ENCODE assay signal across 8 mouse cellular contexts in genomic region chr11:101657528-101657885, GRCm38 (mm10). TPM values are rescaled to one million over a fixed set of nuclear protein-coding genes. Genes with fewer than 3 reads are reported as not detected.
DNase-seq lines count a peak whose midpoint lies in the region; ATAC-seq and TF ChIP-seq lines count a peak whose summit lies in the region.

No protein-coding gene starts in this region.

- ATAC-seq in cerebellum, adult (ENCODE audit: insufficient number of reproducible peaks, low FRiP score, low TSS enrichment), result peak; percentile 45; the same call in 1 of the 2 replicates
- ATAC-seq in lung, postnatal 0 days, result peak; percentile 32
- ATAC-seq in limb, embryonic 11.5 days (ENCODE audit: insufficient number of reproducible peaks, low FRiP score, low TSS enrichment, low read depth), result peak; percentile 27

- DNase-seq in cerebellum, adult 9-11 months, result no peak
- no peak for DNase-seq in lung, postnatal 0 days (ENCODE audit: low spot score)
- DNase-seq in lung, adult 18-20 months, result no peak
- no peak for DNase-seq in limb, embryonic 11.5 days (ENCODE audit: low spot score)
- DNase-seq in urinary bladder, adult 18-20 months (ENCODE audit: low spot score in 2 of 2), result no peak
- no peak for DNase-seq in kidney, adult 18-20 months

- H3K4me3 ChIP-seq in lung, postnatal 0 days (ENCODE audit: low read depth, low read length), result peak overlapping the region; percentile 29; the same call in 1 of the 2 replicates
- peak overlapping the region; percentile 12; the same call in 1 of the 2 replicates for H3K4me3 ChIP-seq in limb, embryonic 11.5 days (ENCODE audit: low read depth, low read length)
- peak overlapping the region; percentile 58; the same call in 1 of the 2 replicates for H3K4me3 ChIP-seq in small intestine, adult 2 months (ENCODE audit: low read depth, low read length)

- WGBS in lung, postnatal 0 days, result 4% methylated on average over 3 of the region's 3 CpGs
- WGBS in limb, embryonic 11.5 days, result 6% methylated on average over 3 of the region's 3 CpGs
- WGBS in small intestine, adult 2 months, result 12% methylated on average over 3 of the region's 3 CpGs

- no peak for TF ChIP-seq POLR2A in small intestine, adult 2 months (IDR thresholded peaks at IDR 0.05; ENCODE audit: low read depth, low read length)

- no peak for TF ChIP-seq CTCF in lung, postnatal 0 days (IDR thresholded peaks at IDR 0.05)
- TF ChIP-seq CTCF in small intestine, adult 2 months (IDR thresholded peaks at IDR 0.05; ENCODE audit: extremely low read depth, insufficient read length, insufficient replicate concordance, low read depth, low read length), result no peak

- peak overlapping the region; percentile 55 for H3K4me2 ChIP-seq in lung, postnatal 0 days (replicated peaks; ENCODE audit: low read depth, low read length)
- H3K4me2 ChIP-seq in limb, embryonic 11.5 days (ENCODE audit: low read depth, severe bottlenecking), result peak overlapping the region; percentile 39

- no peaks in the 10 kb centered on the region for H3K27me3 ChIP-seq in lung, postnatal 0 days (replicated peaks; ENCODE audit: insufficient read depth, low read length)
- H3K27me3 ChIP-seq in limb, embryonic 11.5 days (ENCODE audit: control insufficient read depth, insufficient read depth, low read length), result no peaks in the 10 kb centered on the region
- no peaks in the 10 kb centered on the region for H3K27me3 ChIP-seq in small intestine, adult 2 months (ENCODE audit: control insufficient read depth, insufficient read depth, low read length)

- TF ChIP-seq EP300 in lung, postnatal 0 days (IDR thresholded peaks at IDR 0.05), result no peak

- no peaks in the 10 kb centered on the region for H3K36me3 ChIP-seq in lung, postnatal 0 days (ENCODE audit: insufficient read depth, low read length)
- no peaks in the 10 kb centered on the region for H3K36me3 ChIP-seq in limb, embryonic 11.5 days (ENCODE audit: control insufficient read depth, insufficient read depth, low read length)
- no peaks in the 10 kb centered on the region for H3K36me3 ChIP-seq in small intestine, adult 2 months (ENCODE audit: control insufficient read depth, insufficient read depth, low read length)

- H3K9me3 ChIP-seq in lung, postnatal 0 days (ENCODE audit: low read length), result no peaks in the 10 kb centered on the region
- no peaks in the 10 kb centered on the region for H3K9me3 ChIP-seq in limb, embryonic 11.5 days (ENCODE audit: control insufficient read depth, low read length)

- H3K4me1 ChIP-seq in lung, postnatal 0 days (ENCODE audit: insufficient read depth, low read depth, low read length), result no peaks in the 10 kb centered on the region
- peaks cover 4% of the 10 kb centered on the region; the same call in 1 of the 2 replicates for H3K4me1 ChIP-seq in limb, embryonic 11.5 days (ENCODE audit: control insufficient read depth, insufficient read depth, low read length)
- peaks cover 10% of the 10 kb centered on the region; the same call in 1 of the 2 replicates for H3K4me1 ChIP-seq in small intestine, adult 2 months (ENCODE audit: control insufficient read depth, insufficient read depth, insufficient read length, low read length)

- peak overlapping the region; percentile 73; the same call in 1 of the 2 replicates for H3K9ac ChIP-seq in lung, postnatal 0 days (replicated peaks; ENCODE audit: low read depth)
- peak overlapping the region; percentile 74 for H3K9ac ChIP-seq in limb, embryonic 11.5 days (ENCODE audit: low read length)

- peak overlapping the region; percentile 90 for H3K27ac ChIP-seq in lung, postnatal 0 days (ENCODE audit: low read length)
- H3K27ac ChIP-seq in limb, embryonic 11.5 days (replicated peaks; ENCODE audit: low read depth, low read length), result peak overlapping the region; percentile 93
- H3K27ac ChIP-seq in small intestine, adult 2 months (ENCODE audit: insufficient read depth, low read depth, low read length), result peak overlapping the region; percentile 91

RNA-seq across cellular contexts. Expression of gene Arl4d, which starts 7.8 kb away (rescaled TPM):
- 25.2 and 33.1 TPM in 2 replicates for polyA plus RNA-seq in lung, postnatal 0 days (2015; fragmentation: Nextera tagmentation; extraction: Ambion mirVana)
- polyA plus RNA-seq in limb, embryonic 11.5 days (2014; fragmentation: Nextera tagmentation; extraction: Ambion mirVana), result 1.7 TPM in 2 replicates
- polyA plus RNA-seq in small intestine, adult 2 months (2012; rRNA removed), result 7.6 and 27.9 TPM in 2 replicates

RNA-seq across cellular contexts. Expression of gene Rdm1, which starts 30.5 kb away (rescaled TPM):
- 20.1 and 34.1 TPM in 2 replicates for polyA plus RNA-seq in lung, postnatal 0 days (2015; fragmentation: Nextera tagmentation; extraction: Ambion mirVana)
- polyA plus RNA-seq in limb, embryonic 11.5 days (2014; fragmentation: Nextera tagmentation; extraction: Ambion mirVana), result 30.0 and 31.0 TPM in 2 replicates
- polyA plus RNA-seq in small intestine, adult 2 months (2012; rRNA removed), result 6.3 and 12.4 TPM in 2 replicates

RNA-seq across cellular contexts. Expression of gene Gm11634, which starts 58.5 kb away (rescaled TPM):
- not detected in 2 replicates for polyA plus RNA-seq in lung, postnatal 0 days (2015; fragmentation: Nextera tagmentation; extraction: Ambion mirVana)
- not detected in 2 replicates for polyA plus RNA-seq in limb, embryonic 11.5 days (2014; fragmentation: Nextera tagmentation; extraction: Ambion mirVana)
- polyA plus RNA-seq in small intestine, adult 2 months (2012; rRNA removed), result not detected in 2 replicates
